Mouse (Mus musculus): Measurements from ENCODE around the gene Rpl3l.
A peak's percentile ranks its signal among the peaks of the same experiment; 100 is the strongest.
"Not testable (repeated sequence)": the region's sequence is repeated elsewhere in the genome, so short reads cannot be mapped to it uniquely, and the experiment has no call there.

The Rpl3l gene

GRCm38 (mm10) chr17:24719494-24720222 is 8.0 kb upstream of the Rpl3l start:
- peak; percentile 97 to 99 for DNase-seq (ENCODE audit: low spot score in 2 of 2)

GRCm38 (mm10) chr17:24720616-24721015 is 7.0 kb upstream of the Rpl3l start:
- DNase-seq (ENCODE audit: low spot score in 2 of 2) = not testable (repeated sequence)

- DNase-seq (ENCODE audit: low spot score in 2 of 2) = not testable (repeated sequence)
Observed at GRCm38 (mm10) chr17:24721383-24721955, 6.2 kb upstream of the Rpl3l start.

- DNase-seq (ENCODE audit: low spot score in 2 of 2) = no peak
Observed at GRCm38 (mm10) chr17:24722220-24722924, 5.2 kb upstream of the Rpl3l start.

- DNase-seq (ENCODE audit: low spot score in 2 of 2) = no peak
Observed at GRCm38 (mm10) chr17:24723122-24723880, 4.3 kb upstream of the Rpl3l start.

- peak in 1 of 2 experiments; percentile 26 for DNase-seq (ENCODE audit: low spot score in 2 of 2)
Observed at GRCm38 (mm10) chr17:24723881-24724180, 3.8 kb upstream of the Rpl3l start.

GRCm38 (mm10) chr17:24724184-24724583 is 3.4 kb upstream of the Rpl3l start, which contains the start of gene Ndufb10:
Gene Ndufb10 (minus strand): TSS chr17:24724478.
- DNase-seq (ENCODE audit: low spot score in 2 of 2) = peak; percentile 87 to 94

- no peak for DNase-seq (ENCODE audit: low spot score in 2 of 2)
Observed at GRCm38 (mm10) chr17:24725637-24726390, 1.8 kb upstream of the Rpl3l start.

- DNase-seq (ENCODE audit: low spot score in 2 of 2) = no peak
Observed at GRCm38 (mm10) chr17:24728184-24728583, 564 bp downstream of the Rpl3l start.

- DNase-seq (ENCODE audit: low spot score in 2 of 2) = no peak
Observed at GRCm38 (mm10) chr17:24729067-24729466, 1.4 kb downstream of the Rpl3l start.

- DNase-seq (ENCODE audit: low spot score in 2 of 2) = no peak
Observed at GRCm38 (mm10) chr17:24730787-24731186, 3.2 kb downstream of the Rpl3l start.

- no peak for DNase-seq (ENCODE audit: low spot score in 2 of 2)
Observed at GRCm38 (mm10) chr17:24732233-24732935, 4.8 kb downstream of the Rpl3l start.

GRCm38 (mm10) chr17:24733434-24734050 is 5.9 kb downstream of the Rpl3l start:
- no peak for DNase-seq (ENCODE audit: low spot score in 2 of 2)

GRCm38 (mm10) chr17:24734513-24734912 is 6.9 kb downstream of the Rpl3l start:
- no peak for DNase-seq (ENCODE audit: low spot score in 2 of 2)

GRCm38 (mm10) chr17:24735446-24735845 is 7.8 kb downstream of the Rpl3l start:
- no peak for DNase-seq (ENCODE audit: low spot score in 2 of 2)

- DNase-seq (ENCODE audit: low spot score in 2 of 2) = peak; percentile 88 to 90
Observed at GRCm38 (mm10) chr17:24736330-24737051, 8.9 kb downstream of the Rpl3l start, which contains the start of gene Msrb1. Gene Msrb1 (plus strand): TSS chr17:24736642.

GRCm38 (mm10) chr17:24737135-24737810 is 9.7 kb downstream of the Rpl3l start:
- no peak for DNase-seq (ENCODE audit: low spot score in 2 of 2)

GRCm38 (mm10) chr17:24738238-24738637 is 10.6 kb downstream of the Rpl3l start:
- DNase-seq (ENCODE audit: low spot score in 2 of 2) = no peak

GRCm38 (mm10) chr17:24739926-24740325 is 12.3 kb downstream of the Rpl3l start:
- no peak for DNase-seq (ENCODE audit: low spot score in 2 of 2)
